Comparison of ENCODE assay signal across 10 mouse cellular contexts in the genomic region with DNA sequence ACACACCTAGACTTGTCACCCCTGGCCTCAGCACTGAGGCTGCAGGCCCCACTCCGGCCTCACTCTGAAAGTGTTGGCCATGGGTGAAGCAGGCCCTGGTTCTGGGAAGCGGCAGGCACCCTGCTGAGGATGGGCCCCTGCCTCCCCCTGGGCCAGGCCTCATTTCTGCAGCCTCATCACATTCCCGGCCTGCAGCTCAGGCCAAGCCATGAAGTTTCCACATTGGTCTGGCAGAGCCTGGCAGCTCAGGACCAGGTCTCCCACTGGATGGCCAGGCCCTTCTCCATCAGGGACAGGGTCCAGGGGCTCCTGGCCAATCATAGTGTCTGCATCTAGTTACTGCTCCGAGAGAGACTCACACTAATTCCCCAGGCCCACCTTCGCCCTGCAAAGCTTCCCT. TPM values are rescaled to one million over a fixed set of nuclear protein-coding genes. Genes with fewer than 3 reads are reported as not detected.
DNase-seq lines count a peak whose midpoint lies in the region; ATAC-seq and TF ChIP-seq lines count a peak whose summit lies in the region.
"Had no signal": no experiment of that assay in that cellular context is flagged by ENCODE, and none has a peak within 500 bp of the region (broad histone marks: within the 10 kb centered on the region; RNA-seq: fewer than 3 reads in every experiment).

No protein-coding gene starts in this region.

- H3K9me3 ChIP-seq in lung, embryonic 16.5 days (ENCODE audit: control insufficient read depth, low read length): no peaks in the 10 kb centered on the region
- no peaks in the 10 kb centered on the region for H3K9me3 ChIP-seq in limb, embryonic 15.5 days
- H3K9me3 ChIP-seq: liver, embryonic 13.5 days had no signal

- no peaks in the 10 kb centered on the region for H3K27me3 ChIP-seq in lung, embryonic 16.5 days (ENCODE audit: control insufficient read depth, insufficient read depth, low read depth, low read length)
- H3K27me3 ChIP-seq in limb, embryonic 15.5 days: no peaks in the 10 kb centered on the region
- H3K27me3 ChIP-seq: Patski had no signal

- peaks cover 29% of the 10 kb centered on the region for H3K4me1 ChIP-seq in lung, embryonic 16.5 days (replicated peaks; ENCODE audit: control insufficient read depth, insufficient read depth, low read length)
- peaks cover 60% of the 10 kb centered on the region for H3K4me1 ChIP-seq in limb, embryonic 15.5 days
- H3K4me1 ChIP-seq: liver, embryonic 13.5 days had no signal

- H3K4me3 ChIP-seq in lung, embryonic 16.5 days (ENCODE audit: low read length): no peak overlapping the region
- H3K4me3 ChIP-seq in limb, embryonic 15.5 days: no peak overlapping the region
- no peak overlapping the region for H3K4me3 ChIP-seq in layer of hippocampus, adult 2 months
- H3K4me3 ChIP-seq: liver, embryonic 13.5 days had no signal

- no peaks in the 10 kb centered on the region for H3K36me3 ChIP-seq in lung, embryonic 16.5 days (ENCODE audit: control insufficient read depth, insufficient read depth, low read length)
- no peaks in the 10 kb centered on the region for H3K36me3 ChIP-seq in limb, embryonic 15.5 days
- H3K36me3 ChIP-seq: liver, embryonic 13.5 days had no signal

- peak overlapping the region; percentile 56; the same call in 1 of the 2 replicates for H3K27ac ChIP-seq in lung, embryonic 16.5 days (ENCODE audit: low read length)
- H3K27ac ChIP-seq in limb, embryonic 15.5 days: peak overlapping the region; percentile 72
- H3K27ac ChIP-seq in layer of hippocampus, adult 2 months: no peak overlapping the region
- H3K27ac ChIP-seq: liver, embryonic 13.5 days had no signal

- no peak for TF ChIP-seq CTCF in layer of hippocampus, adult 2 months (conservative IDR thresholded peaks at IDR 0.05)

- peak overlapping the region; percentile 25 for H3K9ac ChIP-seq in lung, embryonic 16.5 days (ENCODE audit: low read length)
- no peak overlapping the region for H3K9ac ChIP-seq in limb, embryonic 15.5 days
- H3K9ac ChIP-seq: liver, embryonic 13.5 days had no signal

- WGBS in lung, embryonic 16.5 days: 55% methylated on average over 5 of the region's 5 CpGs
- 57% methylated on average over 5 of the region's 5 CpGs for WGBS in limb, embryonic 15.5 days

- H3K4me2 ChIP-seq in lung, embryonic 16.5 days (ENCODE audit: low read depth, low read length): no peak overlapping the region
- H3K4me2 ChIP-seq in limb, embryonic 15.5 days: no peak overlapping the region
- H3K4me2 ChIP-seq: liver, embryonic 13.5 days had no signal

- DNase-seq in embryo, embryonic 10.5 days (ENCODE audit: low spot score): peak; percentile 33
- no peak for DNase-seq in embryo, embryonic 9.5 days (ENCODE audit: extremely low spot score)
- DNase-seq in lung, adult 18-20 months: no peak
- DNase-seq in yolk sac, embryonic 10.5 days (ENCODE audit: low spot score): peak; percentile 43
- DNase-seq in layer of hippocampus, adult 2 months (ENCODE audit: low spot score in 2 of 2): no peak
- DNase-seq: liver, embryonic 13.5 days had no signal

- ATAC-seq in lung, embryonic 16.5 days (ENCODE audit: low read depth): no peak
- ATAC-seq in limb, embryonic 15.5 days (ENCODE audit: insufficient number of reproducible peaks, low FRiP score, low TSS enrichment, low read depth): no peak
- no peak for ATAC-seq in erythroid progenitor cell, adult 5-6 weeks (replicated peaks; ENCODE audit: low FRiP score, poor library complexity, severe bottlenecking)
- ATAC-seq: Patski had no signal

RNA-seq across cellular contexts. Expression of a gene that starts 33.3 kb away (rescaled TPM):
- polyA plus RNA-seq in lung, embryonic 16.5 days (2015; fragmentation: Nextera tagmentation; extraction: Ambion mirVana): 3.3 and 3.6 TPM in 2 replicates
- 1.6 and 1.9 TPM in 2 replicates for polyA plus RNA-seq in limb, embryonic 15.5 days (2015; fragmentation: Nextera tagmentation; extraction: Ambion mirVana)
- total RNA-seq in layer of hippocampus, adult 2 months (2021): 1 to 10 TPM; 2.5 to 2.6 TPM
- total RNA-seq in erythroid progenitor cell, adult 5-6 weeks (2015; ENCODE audit: low replicate concordance): not detected in 2 replicates
- not detected in 2 replicates for total RNA-seq in erythroid progenitor cell, adult 5-6 weeks (2017; ENCODE audit: low replicate concordance)

RNA-seq across cellular contexts. Expression of a gene that starts 33.7 kb away (rescaled TPM):
- polyA plus RNA-seq in lung, embryonic 16.5 days (2015; fragmentation: Nextera tagmentation; extraction: Ambion mirVana): 11.6 and 11.8 TPM in 2 replicates
- polyA plus RNA-seq in limb, embryonic 15.5 days (2015; fragmentation: Nextera tagmentation; extraction: Ambion mirVana): 6.2 and 6.5 TPM in 2 replicates
- 1 to 10 TPM in 1 of 2 experiments, under 1 TPM in 1; 0.86 to 1.3 TPM for total RNA-seq in layer of hippocampus, adult 2 months (2021)
- 1.3 TPM in 1 of 2 replicates, not detected in the other for total RNA-seq in erythroid progenitor cell, adult 5-6 weeks (2015; ENCODE audit: low replicate concordance)
- total RNA-seq in erythroid progenitor cell, adult 5-6 weeks (2017; ENCODE audit: low replicate concordance): 0.39 TPM in 1 of 2 replicates, not detected in the other

Comparison
In these comparisons a context has a peak if more than half of its experiments do, and no peak if none do; other contexts are left out.
1. DNase-seq: peak in embryo, embryonic 10.5 days (single experiment) and yolk sac, embryonic 10.5 days (single experiment); none in embryo, embryonic 9.5 days (single experiment), lung, adult 18-20 months (0 of 2) and layer of hippocampus, adult 2 months (0 of 2).